Mouse (Mus musculus): Measurements from ENCODE around the gene Krtap15. TPM values are rescaled to one million over a fixed set of nuclear protein-coding genes. Genes with fewer than 3 reads are reported as not detected.

Gene Krtap15
- not detected in 2 replicates for polyA plus RNA-seq (2012; rRNA removed)

DNA sequence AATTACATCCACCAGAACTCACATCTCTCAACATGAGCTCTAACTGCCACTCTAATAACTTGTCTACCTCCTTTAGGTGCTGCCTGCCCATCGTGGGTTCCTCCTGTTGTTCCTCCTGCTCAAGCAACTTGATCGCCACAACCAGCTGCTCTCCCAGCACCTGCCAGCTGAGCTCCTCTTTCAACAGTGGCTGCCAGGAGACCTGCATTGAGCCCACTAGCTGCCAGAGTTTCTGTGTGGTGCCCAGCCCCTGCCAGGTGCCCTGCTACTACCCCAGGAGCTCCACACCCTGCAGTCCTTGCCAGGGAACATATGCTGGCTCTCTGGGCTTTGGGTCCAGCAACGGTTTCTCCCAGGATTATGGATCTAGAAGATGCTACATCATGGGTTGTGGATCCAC lies at the start of gene Krtap15:
Gene Krtap15 (plus strand): TSS at position 150 of the 400 bp plus-strand sequence.
- no peak within 1 kb of the TSS for H3K4me3 ChIP-seq (ENCODE audit: insufficient read depth, low read length)
- TF ChIP-seq POLR2A (IDR thresholded peaks at IDR 0.05; ENCODE audit: extremely low read depth, insufficient read depth, low read length), result no peak
- TF ChIP-seq CTCF (IDR thresholded peaks at IDR 0.05; ENCODE audit: extremely low read depth, insufficient read depth, low read length), result no peak
- H3K4me1 ChIP-seq (ENCODE audit: control insufficient read depth, insufficient read depth, low read length), result no peaks in the 10 kb centered on the region
- no peak within 1 kb of the TSS for H3K27ac ChIP-seq (ENCODE audit: insufficient read depth, low read length)

DNA sequence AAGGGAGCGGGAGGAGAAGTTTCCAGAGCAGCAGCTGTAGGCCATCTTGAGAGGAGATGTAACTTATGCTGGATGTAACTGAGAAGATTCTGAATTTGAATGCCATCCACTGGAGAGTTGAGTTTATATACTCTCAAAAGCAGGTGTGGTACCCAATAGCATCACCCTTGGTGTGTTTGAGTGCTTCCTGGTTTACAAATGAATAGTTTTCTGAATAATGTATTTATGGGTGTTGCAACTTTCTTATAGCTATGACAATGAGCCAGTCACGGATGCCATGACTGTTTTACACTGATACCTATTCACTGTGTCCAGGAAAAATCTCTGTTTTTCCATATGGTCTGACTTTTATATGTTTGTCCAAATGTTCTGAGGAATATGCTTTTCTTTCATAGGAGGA lies 45.9 kb upstream of the Krtap15 start, which contains the start of gene 2310057N15Rik:
Gene 2310057N15Rik (minus strand): TSS at position 101 of the 400 bp plus-strand sequence.
- TF ChIP-seq POLR2A (IDR thresholded peaks at IDR 0.05; ENCODE audit: extremely low read depth, insufficient read depth, low read length), result no peak
- Histone ChIP-seq H3K4me3 (ENCODE audit: insufficient read depth, low read length) (no peak within 1 kb of the TSS), H3K27ac (ENCODE audit: insufficient read depth, low read length) (no peak within 1 kb of the TSS), H3K4me1 (ENCODE audit: control insufficient read depth, insufficient read depth, low read length) (no peaks in the 10 kb centered on the region)

DNA sequence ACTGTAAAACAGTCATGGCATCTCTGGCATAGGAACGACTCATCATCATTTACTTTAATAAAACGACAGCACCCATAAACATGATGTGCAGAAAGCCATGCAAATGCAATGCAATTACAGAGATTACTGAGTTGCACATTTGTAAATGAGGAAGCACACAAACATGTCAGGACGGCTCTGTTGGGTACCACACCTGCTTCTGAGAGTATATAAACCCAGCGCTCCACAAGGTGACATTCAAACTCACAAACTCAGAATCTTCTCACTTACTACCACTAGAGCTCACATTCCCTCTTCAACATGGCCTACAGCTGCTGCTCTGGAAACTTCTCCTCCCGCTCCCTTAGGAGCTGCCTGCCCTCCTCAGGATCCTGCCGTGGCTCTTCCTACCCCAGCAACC lies 42.4 kb upstream of the Krtap15 start, which contains the start of gene Gm5965:
Gene Gm5965 (plus strand): TSS at position 301 of the 400 bp plus-strand sequence.
- TF ChIP-seq POLR2A (IDR thresholded peaks at IDR 0.05; ENCODE audit: extremely low read depth, insufficient read depth, low read length), result no peak
- no peak for TF ChIP-seq CTCF (IDR thresholded peaks at IDR 0.05; ENCODE audit: extremely low read depth, insufficient read depth, low read length)
- Histone ChIP-seq H3K27ac (ENCODE audit: insufficient read depth, low read length) (no peak within 1 kb of the TSS), H3K4me1 (ENCODE audit: control insufficient read depth, insufficient read depth, low read length) (no peaks in the 10 kb centered on the region), H3K4me3 (ENCODE audit: insufficient read depth, low read length) (no peak within 1 kb of the TSS)

GRCm38 (mm10) chr16:88786786-88787185 lies 33.2 kb upstream of the Krtap15 start:
- Histone ChIP-seq H3K4me3 (ENCODE audit: insufficient read depth, low read length) (no peak overlapping the region), H3K27ac (ENCODE audit: insufficient read depth, low read length) (no peak overlapping the region), H3K4me1 (ENCODE audit: control insufficient read depth, insufficient read depth, low read length) (no peaks in the 10 kb centered on the region)
- TF ChIP-seq CTCF (IDR thresholded peaks at IDR 0.05; ENCODE audit: extremely low read depth, insufficient read depth, low read length), result no peak
- TF ChIP-seq POLR2A (IDR thresholded peaks at IDR 0.05; ENCODE audit: extremely low read depth, insufficient read depth, low read length), result no peak

DNA sequence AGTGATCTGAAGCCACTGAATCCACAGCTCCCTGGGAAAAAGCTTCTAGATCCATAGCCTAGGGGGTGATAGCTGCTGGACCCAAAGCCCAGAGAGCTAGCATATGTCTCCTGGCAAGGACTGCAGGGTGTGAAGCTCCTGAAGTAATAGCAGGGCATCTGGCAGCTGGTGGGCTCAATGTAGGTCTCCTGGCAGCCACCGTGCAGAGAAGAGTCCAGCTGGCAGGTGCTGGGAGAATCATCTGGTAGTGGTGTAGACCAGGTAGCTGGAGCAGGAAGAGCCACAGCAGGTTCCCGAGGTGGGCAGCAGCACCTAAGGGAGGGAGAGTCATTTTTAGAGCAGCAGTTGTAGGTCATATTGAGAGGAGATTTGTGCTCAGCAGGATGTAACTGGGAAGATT lies 8.2 kb upstream of the Krtap15 start, which contains the start of gene Gm20741:
Gene Gm20741 (minus strand): TSS at position 394 of the 400 bp plus-strand sequence.
- no peak for TF ChIP-seq POLR2A (IDR thresholded peaks at IDR 0.05; ENCODE audit: extremely low read depth, insufficient read depth, low read length)
- TF ChIP-seq CTCF (IDR thresholded peaks at IDR 0.05; ENCODE audit: extremely low read depth, insufficient read depth, low read length), result no peak
- H3K4me3 ChIP-seq (ENCODE audit: insufficient read depth, low read length), result no peak within 1 kb of the TSS
- no peaks in the 10 kb centered on the region for H3K4me1 ChIP-seq (ENCODE audit: control insufficient read depth, insufficient read depth, low read length)
- H3K27ac ChIP-seq (ENCODE audit: insufficient read depth, low read length), result no peak within 1 kb of the TSS

- Histone ChIP-seq H3K27ac (ENCODE audit: insufficient read depth, low read length) (no peak overlapping the region), H3K4me3 (ENCODE audit: insufficient read depth, low read length) (no peak overlapping the region), H3K4me1 (ENCODE audit: control insufficient read depth, insufficient read depth, low read length) (no peaks in the 10 kb centered on the region)
- TF ChIP-seq POLR2A (IDR thresholded peaks at IDR 0.05; ENCODE audit: extremely low read depth, insufficient read depth, low read length), result no peak
- TF ChIP-seq CTCF (IDR thresholded peaks at IDR 0.05; ENCODE audit: extremely low read depth, insufficient read depth, low read length), result peak; percentile 38; the same call in 1 of the 2 replicates
Measured at GRCm38 (mm10) chr16:88823736-88824135, 3.7 kb downstream of the Krtap15 start.

GRCm38 (mm10) chr16:88826095-88826652 lies 6.2 kb downstream of the Krtap15 start, which contains the start of gene Krtap14:
Gene Krtap14, minus strand, starts transcription at chr16:88826145.
- no peak for TF ChIP-seq CTCF (IDR thresholded peaks at IDR 0.05; ENCODE audit: extremely low read depth, insufficient read depth, low read length)
- TF ChIP-seq POLR2A (IDR thresholded peaks at IDR 0.05; ENCODE audit: extremely low read depth, insufficient read depth, low read length), result no peak
- no peak within 1 kb of the TSS for H3K4me3 ChIP-seq (ENCODE audit: insufficient read depth, low read length)
- no peaks in the 10 kb centered on the region for H3K4me1 ChIP-seq (ENCODE audit: control insufficient read depth, insufficient read depth, low read length)
- H3K27ac ChIP-seq (ENCODE audit: insufficient read depth, low read length), result no peak within 1 kb of the TSS

- H3K4me1 ChIP-seq (ENCODE audit: control insufficient read depth, insufficient read depth, low read length), result no peaks in the 10 kb centered on the region
- H3K4me3 ChIP-seq (ENCODE audit: insufficient read depth, low read length), result no peak overlapping the region
- no peak overlapping the region for H3K27ac ChIP-seq (ENCODE audit: insufficient read depth, low read length)
- TF ChIP-seq POLR2A (IDR thresholded peaks at IDR 0.05; ENCODE audit: extremely low read depth, insufficient read depth, low read length) (no peak), CTCF (IDR thresholded peaks at IDR 0.05; ENCODE audit: extremely low read depth, insufficient read depth, low read length) (no peak)
Measured at GRCm38 (mm10) chr16:88826978-88827377, 7.0 kb downstream of the Krtap15 start.

DNA sequence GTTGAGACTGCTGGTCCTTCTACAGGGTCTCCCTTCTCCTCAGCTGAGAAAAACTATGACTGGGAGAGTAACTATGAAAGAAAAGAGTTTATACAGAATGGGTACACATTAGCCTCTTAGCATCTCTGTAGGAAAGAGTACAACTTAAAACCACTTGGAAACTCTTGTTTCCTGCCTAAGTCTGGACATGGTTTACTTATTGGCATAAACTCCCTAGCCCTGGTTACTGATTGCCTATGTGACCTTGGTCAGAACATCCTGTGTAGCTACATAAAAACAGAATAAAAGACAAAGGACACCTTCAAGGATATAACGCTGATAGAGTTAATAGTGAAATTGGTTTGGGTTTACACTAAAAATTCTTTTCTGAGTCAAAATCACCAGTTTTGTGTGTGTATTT lies 27.3 kb downstream of the Krtap15 start:
- H3K27ac ChIP-seq (ENCODE audit: insufficient read depth, low read length), result no peak overlapping the region
- no peak overlapping the region for H3K4me3 ChIP-seq (ENCODE audit: insufficient read depth, low read length)
- no peaks in the 10 kb centered on the region for H3K4me1 ChIP-seq (ENCODE audit: control insufficient read depth, insufficient read depth, low read length)
- TF ChIP-seq POLR2A (IDR thresholded peaks at IDR 0.05; ENCODE audit: extremely low read depth, insufficient read depth, low read length) (no peak), CTCF (IDR thresholded peaks at IDR 0.05; ENCODE audit: extremely low read depth, insufficient read depth, low read length) (no peak)

DNA sequence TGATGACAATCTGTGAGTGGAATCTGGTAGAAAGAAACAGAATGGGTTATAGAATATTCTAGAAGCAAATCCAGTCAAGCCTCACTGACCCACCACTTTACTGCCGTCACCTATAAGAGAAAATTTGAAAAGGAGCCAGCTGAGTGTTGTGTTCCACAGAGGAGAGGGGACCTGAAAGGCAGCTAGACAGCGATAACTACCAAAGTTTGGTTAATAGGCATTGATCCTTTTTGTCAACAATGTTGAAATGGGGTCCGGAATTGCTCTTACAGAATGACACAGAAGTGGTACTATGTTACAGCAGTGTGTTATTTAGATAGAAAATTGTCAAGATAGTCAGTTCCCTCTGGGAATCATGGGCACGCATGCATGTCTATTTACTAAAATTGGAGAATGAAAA lies 28.5 kb downstream of the Krtap15 start:
- Histone ChIP-seq H3K27ac (ENCODE audit: insufficient read depth, low read length) (no peak overlapping the region), H3K4me3 (ENCODE audit: insufficient read depth, low read length) (no peak overlapping the region), H3K4me1 (ENCODE audit: control insufficient read depth, insufficient read depth, low read length) (no peaks in the 10 kb centered on the region)
- no peak for TF ChIP-seq CTCF (IDR thresholded peaks at IDR 0.05; ENCODE audit: extremely low read depth, insufficient read depth, low read length)
- no peak for TF ChIP-seq POLR2A (IDR thresholded peaks at IDR 0.05; ENCODE audit: extremely low read depth, insufficient read depth, low read length)
